Mouse (Mus musculus) limb, embryonic 14.5 days (tissue): Measurements from ENCODE around the gene Wfdc13. TPM values are rescaled to one million over a fixed set of nuclear protein-coding genes. Genes with fewer than 3 reads are reported as not detected.

ENCODE experiments used
- ATAC-seq: fragments of 200-750 bp; cut with Nextera tagmentation; 2 replicates; pipeline ENCODE4 v1.8.0; 2017; ENCODE audit warnings: low read depth, moderate number of reproducible peaks, moderate TSS enrichment; ENCODE audit not compliant: low FRiP score
- DNase-seq: peaks from one replicate; pipeline ENCODE4 v3.0.0-alpha.2; 2015; ENCODE audit warnings: low spot score
- H3K27ac ChIP-seq: fragments of 300-500 bp; sonication (generic); replicated peaks from 2 replicates; pipeline ENCODE4 v1.5.1; 2014; ENCODE audit warnings: low read depth, mild to moderate bottlenecking, low read length, moderate library complexity, mixed read lengths
- H3K27me3 ChIP-seq: fragments of 300-500 bp; sonication (generic); 2 replicates; pipeline ENCODE4 v1.6.1; 2014; ENCODE audit warnings: low read length, mixed read lengths; ENCODE audit not compliant: control insufficient read depth, insufficient read depth
- H3K36me3 ChIP-seq: fragments of 300-500 bp; sonication (generic); 2 replicates; pipeline ENCODE4 v1.6.1; 2014; ENCODE audit warnings: mild to moderate bottlenecking, low read length, moderate library complexity, mixed read lengths; ENCODE audit not compliant: control insufficient read depth, insufficient read depth
- H3K4me1 ChIP-seq: fragments of 300-500 bp; sonication (generic); 2 replicates; pipeline ENCODE4 v1.6.1; 2014; ENCODE audit warnings: antibody characterized with exemption, low read length, mixed read lengths; ENCODE audit not compliant: control insufficient read depth, insufficient read depth
- H3K4me2 ChIP-seq: fragments of 300-500 bp; sonication (generic); replicated peaks from 2 replicates; pipeline ENCODE4 v1.6.1; 2014; ENCODE audit warnings: low read depth, mild to moderate bottlenecking, low read length, moderate library complexity; ENCODE audit not compliant: severe bottlenecking
- H3K4me3 ChIP-seq: fragments of 300-500 bp; sonication (generic); replicated peaks from 2 replicates; pipeline ENCODE4 v1.5.1; 2014; ENCODE audit warnings: low read length
- H3K9ac ChIP-seq: fragments of 300-500 bp; sonication (generic); 2 replicates; pipeline ENCODE4 v1.6.1; 2014; ENCODE audit warnings: mild to moderate bottlenecking, low read depth, low read length, moderate library complexity; ENCODE audit not compliant: severe bottlenecking
- H3K9me3 ChIP-seq: fragments of 300-500 bp; sonication (generic); 2 replicates; pipeline ENCODE4 v1.6.1; 2016; ENCODE audit warnings: low read length; ENCODE audit not compliant: control insufficient read depth
- POLR2A ChIP-seq: fragments of 200-500 bp; IDR thresholded peaks from 2 replicates; pipeline ENCODE4 v1.8.0; 2012; ENCODE audit warnings: inconsistent platforms, mild to moderate bottlenecking, moderate library complexity, borderline replicate concordance; ENCODE audit not compliant: insufficient read depth, insufficient read length; ENCODE audit errors: extremely low read depth
- WGBS: fragments of 180-500 bp; shearing (Covaris S2); extraction: QIAGEN DNeasy Blood & Tissue Kit; methylation state at CpG from one replicate; pipeline ENCODE4 v1.1.7; 2014; 5-methylcytosine and 5-hydroxymethylcytosine counted together
- polyA plus RNA-seq, 2 experiments: library from polyadenylated mRNA; depleted of rRNA in 1 of 2; stranded (reverse) in 1 of 2; unstranded in 1 of 2; fragments of >200 nt; fragmentation: Nextera tagmentation in 1 of 2; extraction: Ambion mirVana in 1 of 2; gene quantifications; 2 replicates each; pipeline versions ENCODE4 v1.2.1 to v1.2.3; 2012 to 2014

Wfdc13 gene
- polyA plus RNA-seq (2012; rRNA removed) (0.06 and 0.08 TPM in 2 replicates), polyA plus RNA-seq (2014; fragmentation: Nextera tagmentation; extraction: Ambion mirVana) (0.18 TPM in 1 of 2 replicates, not detected in the other)

- TF ChIP-seq POLR2A = no peak
- Histone ChIP-seq H3K36me3 (no peaks in the 10 kb centered on the region), H3K4me1 (no peaks in the 10 kb centered on the region), H3K9ac (no peak within 1 kb of the TSS), H3K27me3 (no peaks in the 10 kb centered on the region), H3K4me2 (no peak within 1 kb of the TSS), H3K9me3 (no peaks in the 10 kb centered on the region), H3K27ac (no peak within 1 kb of the TSS), H3K4me3 (no peak within 1 kb of the TSS)
- ATAC-seq (no peak), DNase-seq (no peak)
- WGBS = 61% methylated on average over 3 of the region's 3 CpGs
These were observed at the start of gene Wfdc13 for GRCm38 (mm10) chr2:164684807-164685206. Gene Wfdc13 (plus strand): TSS chr2:164685107.

- H3K4me3 ChIP-seq = no peak overlapping the region
- H3K9ac ChIP-seq = no peak overlapping the region
- no peak for ATAC-seq
- 79% methylated on average over 9 of the region's 9 CpGs for WGBS
- TF ChIP-seq POLR2A = no peak
- H3K4me1 ChIP-seq = no peaks in the 10 kb centered on the region
- no peak for DNase-seq
- no peak overlapping the region for H3K27ac ChIP-seq
- no peaks in the 10 kb centered on the region for H3K27me3 ChIP-seq
- H3K9me3 ChIP-seq = no peaks in the 10 kb centered on the region
- no peak overlapping the region for H3K4me2 ChIP-seq
- no peaks in the 10 kb centered on the region for H3K36me3 ChIP-seq
These were observed 49.6 kb upstream of the Wfdc13 start for GRCm38 (mm10) chr2:164635266-164635665.

DNA sequence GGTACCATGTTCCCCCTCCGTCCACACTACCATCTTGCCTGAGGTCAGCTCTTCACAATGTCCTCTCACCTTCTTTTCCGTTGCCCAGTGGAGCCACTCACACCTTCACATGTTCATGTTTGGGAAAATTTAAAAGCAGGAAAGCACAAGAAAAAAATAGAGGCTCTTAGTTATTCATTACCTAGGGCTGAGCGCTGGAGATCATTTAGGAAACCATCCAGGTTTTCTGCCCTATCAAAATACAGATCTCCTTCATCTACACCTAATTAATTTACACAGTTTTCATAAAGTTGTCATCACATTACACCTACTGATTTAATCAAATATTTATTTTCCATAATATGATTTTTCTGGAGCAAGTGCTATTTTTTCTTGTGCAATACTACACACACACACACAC lies 46.2 kb upstream of the Wfdc13 start, which contains the start of gene Wfdc16:
Wfdc16 (minus strand) TSS at position 101 of the 400 bp plus-strand sequence.
- no peaks in the 10 kb centered on the region for H3K36me3 ChIP-seq
- H3K27me3 ChIP-seq = no peaks in the 10 kb centered on the region
- no peak within 1 kb of the TSS for H3K9ac ChIP-seq
- 90% methylated on average over 3 of the region's 3 CpGs for WGBS
- no peak within 1 kb of the TSS for H3K4me2 ChIP-seq
- DNase-seq (no peak), ATAC-seq (no peak)
- H3K4me1 ChIP-seq = no peaks in the 10 kb centered on the region
- H3K4me3 ChIP-seq = no peak within 1 kb of the TSS
- no peak for TF ChIP-seq POLR2A
- H3K27ac ChIP-seq = no peak within 1 kb of the TSS
- no peaks in the 10 kb centered on the region for H3K9me3 ChIP-seq

- H3K36me3 ChIP-seq = no peaks in the 10 kb centered on the region
- 64% methylated on average over 7 of the region's 7 CpGs for WGBS
These were observed 43.8 kb upstream of the Wfdc13 start for GRCm38 (mm10) chr2:164641129-164641528.

GRCm38 (mm10) chr2:164641881-164642673 lies 42.8 kb upstream of the Wfdc13 start:
- WGBS = 82% methylated on average over 13 of the region's 13 CpGs
- DNase-seq = no peak

More at GRCm38 (mm10) chr2:164641129-164641528, 43.8 kb upstream of the Wfdc13 start:
- no peak overlapping the region for H3K4me2 ChIP-seq
- no peak for TF ChIP-seq POLR2A
- H3K27me3 ChIP-seq = no peaks in the 10 kb centered on the region
- no peak overlapping the region for H3K9ac ChIP-seq
- H3K4me1 ChIP-seq = no peaks in the 10 kb centered on the region
- H3K9me3 ChIP-seq = no peaks in the 10 kb centered on the region
- no peak overlapping the region for H3K27ac ChIP-seq
- ATAC-seq = no peak
- no peak overlapping the region for H3K4me3 ChIP-seq
- DNase-seq = no peak

More at GRCm38 (mm10) chr2:164641881-164642673, 42.8 kb upstream of the Wfdc13 start:
- H3K4me2 ChIP-seq = no peak overlapping the region
- no peaks in the 10 kb centered on the region for H3K4me1 ChIP-seq
- H3K36me3 ChIP-seq = no peaks in the 10 kb centered on the region
- no peak overlapping the region for H3K27ac ChIP-seq
- TF ChIP-seq POLR2A = no peak
- ATAC-seq = no peak
- H3K9me3 ChIP-seq = no peaks in the 10 kb centered on the region
- no peaks in the 10 kb centered on the region for H3K27me3 ChIP-seq
- H3K4me3 ChIP-seq = no peak overlapping the region
- H3K9ac ChIP-seq = no peak overlapping the region
